Mouse (Mus musculus): ENCODE measurements at regions not wholly inside any gene's neighbourhood (a gene's known extent, or its start where the extent isn't known, plus 50 kb on each side); places are given as distances from the start of the nearest gene placed in this dataset.

DNA sequence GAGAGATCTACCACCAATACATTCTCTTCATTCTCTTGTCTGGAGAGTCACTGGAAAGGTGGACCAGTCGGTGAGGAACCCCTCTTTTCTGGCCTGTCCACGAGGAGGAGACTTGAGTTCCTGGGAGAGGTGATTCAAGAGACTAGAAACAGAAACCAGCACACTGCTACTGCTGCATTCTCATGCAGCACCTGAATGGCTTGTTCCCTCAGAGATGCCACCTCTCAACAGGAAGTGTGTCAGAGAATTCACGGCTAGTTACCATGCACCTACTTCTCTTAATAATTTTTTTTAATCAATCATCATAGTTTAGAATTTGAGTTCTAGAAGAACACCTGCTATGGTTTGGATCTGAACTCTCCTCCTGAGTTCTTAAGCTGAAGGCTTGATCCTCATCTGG, 52.0 kb upstream of the Dynlrb2 start:
- 75% methylated on average over 3 of the region's 3 CpGs for WGBS

DNA sequence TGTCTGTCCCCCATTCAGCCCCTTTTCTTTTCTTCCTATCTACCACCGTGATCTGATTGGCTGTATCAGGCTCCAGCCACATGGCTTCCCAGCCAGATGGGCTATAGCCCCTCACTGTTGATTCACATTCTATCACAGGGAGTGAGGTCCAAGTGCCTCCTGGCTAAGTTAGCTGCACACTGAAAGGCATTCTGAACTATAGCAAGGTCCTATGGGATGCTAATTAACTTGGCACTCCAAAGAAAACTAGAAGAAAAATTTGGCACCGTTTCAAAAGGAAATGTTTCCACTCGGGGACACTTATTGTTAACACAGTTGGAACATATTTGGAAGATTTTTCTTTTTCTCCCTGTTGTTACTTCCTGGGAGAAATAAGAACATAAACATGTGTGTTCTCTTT, 53.4 kb upstream of the Dynlrb2 start:
- H3K4me2 ChIP-seq (ENCODE audit: low read depth, low read length), result no peak overlapping the region
- H3K27ac ChIP-seq (ENCODE audit: low read depth, low read length), result no peak overlapping the region
- no peaks in the 10 kb centered on the region for H3K27me3 ChIP-seq (ENCODE audit: control insufficient read depth, insufficient read depth, low read length)
- no peak for ATAC-seq (ENCODE audit: low read depth)
- H3K9ac ChIP-seq (replicated peaks; ENCODE audit: low read depth, low read length), result no peak overlapping the region
- no peaks in the 10 kb centered on the region for H3K9me3 ChIP-seq (ENCODE audit: control insufficient read depth, low read length)
- H3K4me1 ChIP-seq (ENCODE audit: control insufficient read depth, insufficient read depth, low read length), result no peaks in the 10 kb centered on the region
- no peak overlapping the region for H3K4me3 ChIP-seq (ENCODE audit: low read depth, low read length)
- WGBS, result 56% methylated on average over 3 of the region's 3 CpGs
- H3K36me3 ChIP-seq (ENCODE audit: control insufficient read depth, insufficient read depth, low read length), result no peaks in the 10 kb centered on the region

More for the DNA sequence above, 52.0 kb upstream of the Dynlrb2 start:
- ATAC-seq (ENCODE audit: low read depth), result no peak
- no peak overlapping the region for H3K4me3 ChIP-seq (ENCODE audit: low read depth, low read length)
- no peak overlapping the region for H3K27ac ChIP-seq (ENCODE audit: low read depth, low read length)
- H3K36me3 ChIP-seq (ENCODE audit: control insufficient read depth, insufficient read depth, low read length), result no peaks in the 10 kb centered on the region
- no peak overlapping the region for H3K9ac ChIP-seq (replicated peaks; ENCODE audit: low read depth, low read length)
- no peak overlapping the region for H3K4me2 ChIP-seq (ENCODE audit: low read depth, low read length)
- H3K9me3 ChIP-seq (ENCODE audit: control insufficient read depth, low read length), result no peaks in the 10 kb centered on the region
- no peaks in the 10 kb centered on the region for H3K27me3 ChIP-seq (ENCODE audit: control insufficient read depth, insufficient read depth, low read length)
- no peaks in the 10 kb centered on the region for H3K4me1 ChIP-seq (ENCODE audit: control insufficient read depth, insufficient read depth, low read length)

DNA sequence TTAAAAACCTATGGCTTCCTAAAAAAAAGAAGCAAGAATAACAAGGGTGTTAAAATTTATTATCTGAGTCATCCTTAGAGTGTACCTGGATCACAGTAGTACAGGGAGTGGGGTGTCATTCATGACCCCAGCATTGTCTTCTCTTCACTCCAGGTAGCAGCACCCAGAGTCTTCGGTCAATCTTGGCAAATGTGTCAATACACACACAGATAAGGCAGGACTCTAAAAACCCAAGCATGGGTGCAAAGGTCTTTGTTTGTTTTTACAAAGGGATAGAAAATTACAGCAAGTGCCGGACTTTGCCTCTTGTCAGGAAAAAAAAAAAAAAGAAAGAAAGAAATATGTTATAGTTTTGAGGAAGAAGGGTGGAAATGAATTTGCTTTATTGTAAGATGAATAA, 57.3 kb upstream of the Dynlrb2 start:
- Histone ChIP-seq H3K9me3 (ENCODE audit: control insufficient read depth, low read length) (no peaks in the 10 kb centered on the region), H3K27ac (ENCODE audit: low read depth, low read length) (no peak overlapping the region), H3K4me1 (ENCODE audit: control insufficient read depth, insufficient read depth, low read length) (no peaks in the 10 kb centered on the region), H3K4me3 (ENCODE audit: low read depth, low read length) (no peak overlapping the region), H3K9ac (replicated peaks; ENCODE audit: low read depth, low read length) (no peak overlapping the region), H3K4me2 (ENCODE audit: low read depth, low read length) (no peak overlapping the region), H3K36me3 (ENCODE audit: control insufficient read depth, insufficient read depth, low read length) (no peaks in the 10 kb centered on the region), H3K27me3 (ENCODE audit: control insufficient read depth, insufficient read depth, low read length) (no peaks in the 10 kb centered on the region)
- WGBS, result 91% methylated on average over 2 of the region's 2 CpGs
- ATAC-seq (ENCODE audit: low read depth), result no peak

DNA sequence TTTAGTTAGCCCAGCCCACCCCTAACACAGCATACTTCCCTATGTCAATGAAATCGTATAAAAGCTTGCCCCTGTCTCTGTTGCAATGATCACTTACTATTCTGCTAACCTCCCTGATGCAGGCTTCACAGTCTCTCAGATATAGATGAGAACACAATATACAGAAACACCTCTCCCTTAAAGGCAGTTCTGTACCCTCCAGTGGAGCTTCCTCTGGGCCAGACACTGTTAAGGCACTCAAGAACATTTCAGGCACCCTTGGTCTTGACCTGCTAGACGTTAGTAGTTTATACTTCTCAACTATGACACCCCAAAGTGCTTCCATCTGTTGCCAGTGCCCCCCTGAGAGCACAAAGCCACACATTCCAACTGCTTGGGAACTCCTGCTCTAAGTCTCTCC, 61.9 kb upstream of the Dynlrb2 start:
- H3K9me3 ChIP-seq (ENCODE audit: control insufficient read depth, low read length), result no peaks in the 10 kb centered on the region
- H3K27ac ChIP-seq (ENCODE audit: low read depth, low read length), result no peak overlapping the region
- H3K4me3 ChIP-seq (ENCODE audit: low read depth, low read length), result no peak overlapping the region
- no peak overlapping the region for H3K9ac ChIP-seq (replicated peaks; ENCODE audit: low read depth, low read length)
- ATAC-seq (ENCODE audit: low read depth), result no peak
- WGBS, result 61% methylated on average over 2 of the region's 2 CpGs
- no peaks in the 10 kb centered on the region for H3K36me3 ChIP-seq (ENCODE audit: control insufficient read depth, insufficient read depth, low read length)
- no peak overlapping the region for H3K4me2 ChIP-seq (ENCODE audit: low read depth, low read length)
- no peaks in the 10 kb centered on the region for H3K27me3 ChIP-seq (ENCODE audit: control insufficient read depth, insufficient read depth, low read length)
- no peaks in the 10 kb centered on the region for H3K4me1 ChIP-seq (ENCODE audit: control insufficient read depth, insufficient read depth, low read length)

DNA sequence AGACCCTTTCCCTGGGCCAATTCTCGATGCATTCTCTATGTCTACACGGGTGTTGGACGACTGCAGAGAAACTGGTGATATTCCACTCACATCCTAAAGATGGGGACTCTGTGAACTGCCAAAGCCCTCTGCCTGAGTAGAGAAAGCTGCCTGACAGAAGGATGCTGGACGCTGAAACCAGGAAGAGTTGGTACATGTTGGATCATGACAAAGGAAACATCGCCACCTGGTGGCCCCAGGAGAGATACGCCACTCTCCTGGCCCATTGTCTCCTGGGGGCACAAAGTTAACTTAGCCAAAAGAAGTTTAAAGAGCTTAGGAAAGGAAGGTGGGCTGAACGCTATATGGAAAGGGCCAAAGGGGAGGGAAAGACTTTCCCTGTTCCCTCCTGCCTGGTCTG, 65.9 kb upstream of the Dynlrb2 start:
- Histone ChIP-seq H3K4me2 (ENCODE audit: low read depth, low read length) (no peak overlapping the region), H3K27me3 (ENCODE audit: control insufficient read depth, insufficient read depth, low read length) (no peaks in the 10 kb centered on the region), H3K27ac (ENCODE audit: low read depth, low read length) (no peak overlapping the region), H3K9me3 (ENCODE audit: control insufficient read depth, low read length) (no peaks in the 10 kb centered on the region), H3K4me3 (ENCODE audit: low read depth, low read length) (no peak overlapping the region), H3K36me3 (ENCODE audit: control insufficient read depth, insufficient read depth, low read length) (no peaks in the 10 kb centered on the region), H3K9ac (replicated peaks; ENCODE audit: low read depth, low read length) (no peak overlapping the region), H3K4me1 (ENCODE audit: control insufficient read depth, insufficient read depth, low read length) (no peaks in the 10 kb centered on the region)
- 18% methylated on average over 7 of the region's 7 CpGs for WGBS
- ATAC-seq (ENCODE audit: low read depth), result peak; percentile 54; the same call in 1 of the 2 replicates

DNA sequence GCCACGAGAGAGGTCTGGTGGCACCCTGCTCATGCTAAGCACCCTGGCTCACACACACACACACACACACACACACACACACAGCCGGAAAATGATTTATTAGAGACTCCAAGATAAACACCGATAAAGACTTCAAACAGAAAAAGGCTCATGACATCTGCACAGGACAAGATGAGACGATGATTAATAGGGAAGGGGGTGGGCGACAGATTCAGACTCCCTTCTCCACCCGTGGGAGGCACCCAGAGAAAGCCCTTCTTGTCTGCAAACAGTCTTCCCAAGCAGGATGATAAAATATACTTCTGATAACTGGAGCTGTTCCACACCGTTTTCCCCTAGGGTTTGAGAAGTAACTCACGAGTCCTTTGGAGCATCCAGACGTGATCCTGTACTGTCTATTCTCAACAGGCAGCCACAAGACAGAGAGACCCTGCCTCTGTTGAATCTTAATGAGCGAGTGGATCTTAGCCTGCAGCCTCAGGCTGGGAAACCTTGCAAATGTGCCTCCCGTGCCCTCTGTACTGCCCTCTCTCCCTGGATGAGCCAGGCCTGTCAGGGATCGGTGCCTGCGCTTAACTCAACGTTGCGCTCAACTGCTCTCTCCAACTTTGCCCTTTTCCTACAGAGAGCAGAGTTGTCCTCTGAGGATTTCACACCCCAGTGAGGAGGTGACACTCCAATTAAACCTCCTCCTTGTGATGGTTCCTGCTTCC, 69.3 kb upstream of the Dynlrb2 start:
- Histone ChIP-seq H3K27ac (ENCODE audit: low read depth, low read length) (no peak overlapping the region), H3K27me3 (ENCODE audit: control insufficient read depth, insufficient read depth, low read length) (no peaks in the 10 kb centered on the region), H3K4me3 (ENCODE audit: low read depth, low read length) (no peak overlapping the region), H3K9me3 (ENCODE audit: control insufficient read depth, low read length) (no peaks in the 10 kb centered on the region), H3K4me1 (ENCODE audit: control insufficient read depth, insufficient read depth, low read length) (no peaks in the 10 kb centered on the region), H3K36me3 (ENCODE audit: control insufficient read depth, insufficient read depth, low read length) (no peaks in the 10 kb centered on the region), H3K4me2 (ENCODE audit: low read depth, low read length) (no peak overlapping the region), H3K9ac (replicated peaks; ENCODE audit: low read depth, low read length) (no peak overlapping the region)
- WGBS, result 47% methylated on average over 15 of the region's 15 CpGs
- ATAC-seq (ENCODE audit: low read depth), result no peak

DNA sequence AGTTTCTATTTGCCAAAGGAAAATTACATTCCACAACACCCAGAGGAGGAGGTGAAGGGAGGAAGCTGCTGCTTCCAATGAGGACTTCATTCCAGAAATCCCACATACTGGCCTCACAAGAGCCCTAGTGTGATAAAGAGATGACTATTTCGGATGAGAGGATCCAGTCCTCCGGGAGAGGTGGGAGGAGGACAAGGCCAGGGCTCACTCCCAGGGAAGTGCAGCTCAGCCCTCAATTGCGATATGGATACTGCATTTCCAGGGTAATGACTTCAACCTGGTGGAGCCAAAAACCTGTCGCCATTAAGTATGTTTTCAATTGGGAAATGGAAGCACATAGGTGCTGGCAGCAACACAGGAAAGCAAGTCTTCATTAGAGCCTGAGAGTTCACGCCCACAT, 74.7 kb upstream of the Dynlrb2 start:
- ATAC-seq (ENCODE audit: low read depth), result no peak
- H3K27ac ChIP-seq (ENCODE audit: low read depth, low read length), result no peak overlapping the region
- no peaks in the 10 kb centered on the region for H3K4me1 ChIP-seq (ENCODE audit: control insufficient read depth, insufficient read depth, low read length)
- H3K4me3 ChIP-seq (ENCODE audit: low read depth, low read length), result no peak overlapping the region
- H3K4me2 ChIP-seq (ENCODE audit: low read depth, low read length), result no peak overlapping the region
- H3K9ac ChIP-seq (replicated peaks; ENCODE audit: low read depth, low read length), result no peak overlapping the region
- WGBS, result 89% methylated on average over 5 of the region's 5 CpGs
- H3K9me3 ChIP-seq (ENCODE audit: control insufficient read depth, low read length), result no peaks in the 10 kb centered on the region
- H3K27me3 ChIP-seq (ENCODE audit: control insufficient read depth, insufficient read depth, low read length), result no peaks in the 10 kb centered on the region
- no peaks in the 10 kb centered on the region for H3K36me3 ChIP-seq (ENCODE audit: control insufficient read depth, insufficient read depth, low read length)

DNA sequence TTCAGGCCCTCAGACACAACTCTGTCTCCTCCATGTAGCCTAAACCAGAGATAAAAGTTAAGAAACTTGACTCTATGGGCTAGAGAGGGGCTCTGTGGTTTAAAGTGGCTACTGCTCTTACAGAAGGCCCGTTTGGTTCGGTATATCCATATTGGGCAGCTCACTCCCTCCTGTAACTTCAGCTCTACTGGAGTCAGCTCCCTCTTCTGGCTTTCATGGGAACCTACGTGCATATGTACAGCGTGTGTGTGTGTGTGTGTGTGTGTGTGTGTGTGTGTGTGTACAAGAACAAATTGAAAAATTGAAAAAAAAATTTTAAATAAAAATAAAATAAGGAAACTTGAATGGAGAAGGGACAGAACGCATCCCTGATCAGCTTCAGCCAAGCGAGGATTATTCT, 75.1 kb upstream of the Dynlrb2 start:
- no peak for ATAC-seq (ENCODE audit: low read depth)
- no peak overlapping the region for H3K9ac ChIP-seq (replicated peaks; ENCODE audit: low read depth, low read length)
- no peaks in the 10 kb centered on the region for H3K9me3 ChIP-seq (ENCODE audit: control insufficient read depth, low read length)
- H3K4me2 ChIP-seq (ENCODE audit: low read depth, low read length), result no peak overlapping the region
- H3K36me3 ChIP-seq (ENCODE audit: control insufficient read depth, insufficient read depth, low read length), result no peaks in the 10 kb centered on the region
- no peak overlapping the region for H3K27ac ChIP-seq (ENCODE audit: low read depth, low read length)
- no peak overlapping the region for H3K4me3 ChIP-seq (ENCODE audit: low read depth, low read length)
- WGBS, result 77% methylated on average over 6 of the region's 6 CpGs
- no peaks in the 10 kb centered on the region for H3K4me1 ChIP-seq (ENCODE audit: control insufficient read depth, insufficient read depth, low read length)
- H3K27me3 ChIP-seq (ENCODE audit: control insufficient read depth, insufficient read depth, low read length), result no peaks in the 10 kb centered on the region

DNA sequence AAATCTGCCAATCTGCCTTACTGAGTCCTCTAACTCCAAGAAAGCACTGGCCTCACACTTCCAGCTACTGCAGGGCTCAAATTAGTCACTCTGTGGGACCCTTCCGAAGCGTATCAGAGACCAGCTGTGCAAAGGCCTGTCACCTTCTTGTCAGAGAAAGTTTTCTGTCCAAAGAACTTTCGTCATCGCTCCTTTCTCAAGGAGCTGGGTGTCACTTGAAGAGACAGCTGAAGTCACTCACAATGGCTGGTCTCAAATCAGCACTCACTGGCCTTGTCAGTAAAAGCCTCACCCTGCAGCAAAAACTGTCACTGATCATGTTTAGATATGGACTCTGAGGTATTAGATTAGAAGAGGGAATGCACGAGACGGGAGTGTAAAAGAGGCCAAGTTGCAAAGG, 81.9 kb upstream of the Dynlrb2 start:
- Histone ChIP-seq H3K4me2 (ENCODE audit: low read depth, low read length) (no peak overlapping the region), H3K27ac (ENCODE audit: low read depth, low read length) (no peak overlapping the region), H3K36me3 (ENCODE audit: control insufficient read depth, insufficient read depth, low read length) (no peaks in the 10 kb centered on the region), H3K9me3 (ENCODE audit: control insufficient read depth, low read length) (no peaks in the 10 kb centered on the region), H3K4me1 (ENCODE audit: control insufficient read depth, insufficient read depth, low read length) (no peaks in the 10 kb centered on the region), H3K4me3 (ENCODE audit: low read depth, low read length) (no peak overlapping the region), H3K27me3 (ENCODE audit: control insufficient read depth, insufficient read depth, low read length) (no peaks in the 10 kb centered on the region), H3K9ac (replicated peaks; ENCODE audit: low read depth, low read length) (no peak overlapping the region)
- ATAC-seq (ENCODE audit: low read depth), result no peak
- 91% methylated on average over 6 of the region's 6 CpGs for WGBS
